Mouse (Mus musculus): ENCODE results near the gene Qpctl. TPM values are rescaled to one million over a fixed set of nuclear protein-coding genes. Genes with fewer than 3 reads are reported as not detected.
A peak's percentile ranks its signal among the peaks of the same experiment; 100 is the strongest.

The Qpctl gene
- polyA plus RNA-seq, 1 experiment from 2014 or later, result 24.5 TPM

- ATAC-seq (ENCODE audit: low FRiP score), result peak; percentile 90
- peak within 1 kb of the TSS; percentile 83 for H3K4me2 ChIP-seq
- peak within 1 kb of the TSS; percentile 71 for H3K27ac ChIP-seq (replicated peaks)
- H3K4me3 ChIP-seq (replicated peaks), result peak within 1 kb of the TSS; percentile 59
- H3K9ac ChIP-seq (replicated peaks), result peak within 1 kb of the TSS; percentile 79
- H3K9me3 ChIP-seq (replicated peaks), result no peaks in the 10 kb centered on the region
- 2% methylated on average over 34 of the region's 34 CpGs for WGBS
- H3K36me3 ChIP-seq, result no peaks in the 10 kb centered on the region
- peaks cover 34% of the 10 kb centered on the region for H3K4me1 ChIP-seq
- no peaks in the 10 kb centered on the region for H3K27me3 ChIP-seq (replicated peaks)
Measured at GRCm38 (mm10) chr7:19119631-19120429, 29.3 kb downstream of the Qpctl start, which contains the start of gene Fbxo46. Gene Fbxo46, plus strand, starts transcription at chr7:19119859.

- H3K9ac ChIP-seq (replicated peaks), result no peak overlapping the region
- H3K9me3 ChIP-seq (replicated peaks), result no peaks in the 10 kb centered on the region
- H3K36me3 ChIP-seq, result no peaks in the 10 kb centered on the region
- peaks cover 34% of the 10 kb centered on the region for H3K4me1 ChIP-seq
- peak overlapping the region; percentile 83 for H3K4me2 ChIP-seq
- peak overlapping the region; percentile 59; the same call in 1 of the 2 replicates for H3K4me3 ChIP-seq (replicated peaks)
- H3K27ac ChIP-seq (replicated peaks), result peak overlapping the region; percentile 35; the same call in 1 of the 2 replicates
- 93% methylated on average over 8 of the region's 8 CpGs for WGBS
- peak; percentile 9 for ATAC-seq (ENCODE audit: low FRiP score)
- no peaks in the 10 kb centered on the region for H3K27me3 ChIP-seq (replicated peaks)
Measured at GRCm38 (mm10) chr7:19119083-19119482, 30.0 kb downstream of the Qpctl start.

- Histone ChIP-seq H3K4me3 (replicated peaks) (peak within 1 kb of the TSS; percentile 59), H3K9ac (replicated peaks) (peak within 1 kb of the TSS; percentile 44), H3K9me3 (replicated peaks) (no peaks in the 10 kb centered on the region), H3K36me3 (no peaks in the 10 kb centered on the region), H3K27ac (replicated peaks) (peak within 1 kb of the TSS; percentile 63), H3K27me3 (replicated peaks) (no peaks in the 10 kb centered on the region), H3K4me1 (peaks cover 34% of the 10 kb centered on the region), H3K4me2 (peak within 1 kb of the TSS; percentile 83)
- 18% methylated on average over 64 of the region's 64 CpGs for WGBS
- ATAC-seq (ENCODE audit: low FRiP score), result peak; percentile 79
Measured at GRCm38 (mm10) chr7:19118028-19118771, 30.9 kb downstream of the Qpctl start, which contains the start of gene Gm4969. Gene Gm4969, minus strand, starts transcription at chr7:19118368.

- Histone ChIP-seq H3K27me3 (replicated peaks) (0 out of 2 replicates have a peak, but pooled peaks cover 5% of the 10 kb centered on the region), H3K4me1 (no peaks in the 10 kb centered on the region), H3K36me3 (no peaks in the 10 kb centered on the region; the same call in 1 of the 2 replicates), H3K4me3 (replicated peaks) (no peak overlapping the region), H3K9ac (replicated peaks) (no peak overlapping the region), H3K27ac (replicated peaks) (no peak overlapping the region), H3K4me2 (no peak overlapping the region), H3K9me3 (replicated peaks) (no peaks in the 10 kb centered on the region)
- 97% methylated on average over 1 of the region's 1 CpGs for WGBS
- ATAC-seq (ENCODE audit: low FRiP score), result no peak
Measured at GRCm38 (mm10) chr7:19109565-19109964, 39.5 kb downstream of the Qpctl start.

GRCm38 (mm10) chr7:19107436-19107835, 41.7 kb downstream of the Qpctl start:
- no peak for ATAC-seq (ENCODE audit: low FRiP score)
- H3K9me3 ChIP-seq (replicated peaks), result no peaks in the 10 kb centered on the region
- 71% methylated on average over 3 of the region's 3 CpGs for WGBS

GRCm38 (mm10) chr7:19104486-19104885, 44.6 kb downstream of the Qpctl start:
- Histone ChIP-seq H3K36me3 (peaks cover 9% of the 10 kb centered on the region), H3K4me1 (no peaks in the 10 kb centered on the region), H3K27ac (replicated peaks) (no peak overlapping the region), H3K4me2 (no peak overlapping the region), H3K27me3 (replicated peaks) (no peaks in the 10 kb centered on the region), H3K4me3 (replicated peaks) (no peak overlapping the region), H3K9me3 (replicated peaks) (no peaks in the 10 kb centered on the region), H3K9ac (replicated peaks) (no peak overlapping the region)
- WGBS, result 82% methylated on average over 2 of the region's 2 CpGs
- ATAC-seq (ENCODE audit: low FRiP score), result no peak

More at GRCm38 (mm10) chr7:19107436-19107835, 41.7 kb downstream of the Qpctl start:
- H3K4me2 ChIP-seq, result no peak overlapping the region
- H3K9ac ChIP-seq (replicated peaks), result no peak overlapping the region
- H3K4me3 ChIP-seq (replicated peaks), result no peak overlapping the region
- H3K36me3 ChIP-seq, result peaks cover 7% of the 10 kb centered on the region
- no peaks in the 10 kb centered on the region for H3K4me1 ChIP-seq
- no peak overlapping the region for H3K27ac ChIP-seq (replicated peaks)
- H3K27me3 ChIP-seq (replicated peaks), result 0 out of 2 replicates have a peak, but pooled peaks cover under 1% of the 10 kb centered on the region

- H3K36me3 ChIP-seq, result peaks cover 9% of the 10 kb centered on the region
- ATAC-seq (ENCODE audit: low FRiP score), result no peak
- H3K27ac ChIP-seq (replicated peaks), result no peak overlapping the region
- H3K4me2 ChIP-seq, result no peak overlapping the region
- H3K9me3 ChIP-seq (replicated peaks), result no peaks in the 10 kb centered on the region
- no peak overlapping the region for H3K4me3 ChIP-seq (replicated peaks)
- H3K27me3 ChIP-seq (replicated peaks), result no peaks in the 10 kb centered on the region
- H3K4me1 ChIP-seq, result no peaks in the 10 kb centered on the region
- H3K9ac ChIP-seq (replicated peaks), result no peak overlapping the region
Measured at GRCm38 (mm10) chr7:19103741-19104140, 45.4 kb downstream of the Qpctl start.

- ATAC-seq (ENCODE audit: low FRiP score), result no peak
- H3K27ac ChIP-seq (replicated peaks), result no peak overlapping the region
- H3K4me1 ChIP-seq, result peaks cover 21% of the 10 kb centered on the region
- H3K4me3 ChIP-seq (replicated peaks), result no peak overlapping the region
- H3K9me3 ChIP-seq (replicated peaks), result no peaks in the 10 kb centered on the region
- peaks cover 9% of the 10 kb centered on the region for H3K36me3 ChIP-seq
- 89% methylated on average over 1 of the region's 1 CpGs for WGBS
- peaks cover 10% of the 10 kb centered on the region; the same call in 1 of the 2 replicates for H3K27me3 ChIP-seq (replicated peaks)
- H3K9ac ChIP-seq (replicated peaks), result no peak overlapping the region
- no peak overlapping the region for H3K4me2 ChIP-seq
Measured at GRCm38 (mm10) chr7:19100290-19100689, 48.8 kb downstream of the Qpctl start.

GRCm38 (mm10) chr7:19098811-19099210, 50.3 kb downstream of the Qpctl start:
- no peak for ATAC-seq (ENCODE audit: low FRiP score)
- Histone ChIP-seq H3K4me3 (replicated peaks) (no peak overlapping the region), H3K27ac (replicated peaks) (no peak overlapping the region), H3K27me3 (replicated peaks) (peaks cover 20% of the 10 kb centered on the region), H3K9me3 (replicated peaks) (no peaks in the 10 kb centered on the region), H3K4me2 (no peak overlapping the region), H3K4me1 (peaks cover 36% of the 10 kb centered on the region), H3K9ac (replicated peaks) (no peak overlapping the region), H3K36me3 (peaks cover 6% of the 10 kb centered on the region; the same call in 1 of the 2 replicates)
- WGBS, result 72% methylated on average over 7 of the region's 7 CpGs

- no peak overlapping the region for H3K4me3 ChIP-seq (replicated peaks)
Measured at GRCm38 (mm10) chr7:19097863-19098262, 51.2 kb downstream of the Qpctl start.

GRCm38 (mm10) chr7:19097217-19097616, 51.9 kb downstream of the Qpctl start:
- Histone ChIP-seq H3K27me3 (replicated peaks) (peaks cover 25% of the 10 kb centered on the region), H3K4me1 (peaks cover 52% of the 10 kb centered on the region), H3K9me3 (replicated peaks) (no peaks in the 10 kb centered on the region), H3K9ac (replicated peaks) (no peak overlapping the region), H3K4me3 (replicated peaks) (no peak overlapping the region), H3K27ac (replicated peaks) (no peak overlapping the region), H3K4me2 (no peak overlapping the region), H3K36me3 (no peaks in the 10 kb centered on the region; the same call in 1 of the 2 replicates)
- 70% methylated on average over 2 of the region's 2 CpGs for WGBS
- ATAC-seq (ENCODE audit: low FRiP score), result no peak

More at GRCm38 (mm10) chr7:19097863-19098262, 51.2 kb downstream of the Qpctl start:
- H3K27me3 ChIP-seq (replicated peaks), result peaks cover 25% of the 10 kb centered on the region
- H3K9ac ChIP-seq (replicated peaks), result no peak overlapping the region
- H3K9me3 ChIP-seq (replicated peaks), result no peaks in the 10 kb centered on the region
- no peak overlapping the region for H3K27ac ChIP-seq (replicated peaks)
- H3K4me2 ChIP-seq, result no peak overlapping the region
- peaks cover 45% of the 10 kb centered on the region for H3K4me1 ChIP-seq
- no peak for ATAC-seq (ENCODE audit: low FRiP score)
- H3K36me3 ChIP-seq, result peaks cover 6% of the 10 kb centered on the region; the same call in 1 of the 2 replicates
